Mouse (Mus musculus) myocyte (in vitro differentiated cells): Measurements from ENCODE around the gene Robo1.

Experiments used
- MAX ChIP-seq: IDR thresholded peaks from one replicate; pipeline ENCODE4 v1.6.1; 2011; ENCODE audit warnings: low read depth, mild to moderate bottlenecking, control low read depth
- MYOD1 ChIP-seq, 3 experiments: IDR thresholded peaks; one replicate each; pipeline ENCODE4 v1.6.1; 2011; ENCODE audit warnings: control low read depth in 2 of 3, low read depth in 2 of 3, mild to moderate bottlenecking in 2 of 3, moderate library complexity in 1 of 3; ENCODE audit not compliant: insufficient read length in 2 of 3, control insufficient read depth in 1 of 3
- MYOG ChIP-seq, 3 experiments: IDR thresholded peaks; one replicate each; pipeline ENCODE4 v1.6.1; 2011; ENCODE audit warnings: control low read depth in 2 of 3, low read depth in 2 of 3, mild to moderate bottlenecking in 2 of 3; ENCODE audit not compliant: insufficient read length in 2 of 3, control insufficient read depth in 1 of 3, insufficient read depth in 1 of 3
- POLR2A ChIP-seq: IDR thresholded peaks from one replicate; pipeline ENCODE4 v1.6.1; 2011; ENCODE audit warnings: low read depth, mild to moderate bottlenecking, control low read depth, moderate library complexity; ENCODE audit not compliant: insufficient read length
- POLR2AphosphoS2 ChIP-seq: IDR thresholded peaks from one replicate; pipeline ENCODE4 v1.6.1; 2011; ENCODE audit warnings: low read depth, control low read depth; ENCODE audit not compliant: insufficient read length
- SRF ChIP-seq: IDR thresholded peaks from one replicate; pipeline ENCODE4 v1.6.1; 2011; ENCODE audit warnings: low read depth; ENCODE audit not compliant: control insufficient read depth, insufficient read length
- TCF12 ChIP-seq: IDR thresholded peaks from one replicate; pipeline ENCODE4 v1.6.1; 2011; ENCODE audit warnings: mild to moderate bottlenecking, control low read depth; ENCODE audit not compliant: poor library complexity, insufficient read depth, severe bottlenecking
- USF1 ChIP-seq: IDR thresholded peaks from one replicate; pipeline ENCODE4 v1.6.1; 2011; ENCODE audit warnings: low read depth, mild to moderate bottlenecking, control low read depth, moderate library complexity

DNA sequence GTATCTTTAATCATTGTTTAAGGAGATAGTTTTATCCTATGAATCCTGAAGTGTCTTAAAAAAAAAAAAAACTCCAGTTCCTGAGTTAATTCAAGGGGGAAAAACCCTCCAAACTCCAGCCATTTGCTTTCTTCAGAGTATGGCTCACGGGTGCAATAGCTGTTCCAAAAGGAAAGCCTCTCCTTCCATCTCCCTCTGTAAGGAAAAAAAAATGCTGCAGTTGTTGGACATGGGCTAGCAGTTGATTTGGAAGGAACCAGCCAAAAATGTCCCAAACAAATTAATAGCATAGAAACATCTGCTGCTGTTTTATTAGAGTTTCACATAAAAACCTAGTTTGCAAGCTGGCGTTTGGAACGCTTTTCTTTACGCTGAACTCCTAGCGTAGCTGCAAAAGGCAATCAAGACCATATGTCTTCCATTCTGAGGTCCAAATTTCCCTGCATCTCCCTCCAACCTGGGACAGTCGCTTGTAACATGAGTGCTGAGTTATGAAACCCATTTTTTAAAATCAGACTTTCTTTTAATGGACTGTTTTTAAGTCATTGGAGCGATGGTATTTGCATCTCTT is 553.7 kb downstream of the Robo1 start:
- TF ChIP-seq POLR2AphosphoS2 (no peak), POLR2A (no peak), USF1 (no peak), MYOG (IDR thresholded peaks at IDR 0.05; ENCODE audit: control insufficient read depth in 1 of 3, insufficient read depth in 1 of 3, insufficient read length in 2 of 3, low read depth in 2 of 3) (no peak), MAX (no peak), SRF (no peak), MYOD1 (IDR thresholded peaks at IDR 0.05; ENCODE audit: control insufficient read depth in 1 of 3, insufficient read length in 2 of 3, low read depth in 2 of 3) (no peak), TCF12 (no peak)
